7 mouse cellular contexts compared by ENCODE assay signal in genomic region chr3:137864124-137864987, GRCm38 (mm10). TPM values are rescaled to one million over a fixed set of nuclear protein-coding genes. Genes with fewer than 3 reads are reported as not detected.
DNase-seq lines count a peak whose midpoint lies in the region; ATAC-seq lines count a peak whose summit lies in the region.

Gene H2afz (plus strand): TSS chr3:137864487.

- H3K36me3 ChIP-seq in embryonic facial prominence, embryonic 10.5 days (replicated peaks): peaks cover 12% of the 10 kb centered on the region
- H3K36me3 ChIP-seq in limb, embryonic 10.5 days: peaks cover 16% of the 10 kb centered on the region
- peaks cover 3% of the 10 kb centered on the region; the same call in 1 of the 2 replicates for H3K36me3 ChIP-seq in midbrain, embryonic 13.5 days

- 3% methylated on average over 108 of the region's 115 CpGs for WGBS in embryonic facial prominence, embryonic 10.5 days
- WGBS in limb, embryonic 10.5 days: 0% methylated on average over 94 of the region's 115 CpGs
- WGBS in midbrain, embryonic 13.5 days: under 1% methylated on average over 65 of the region's 115 CpGs

- H3K9me3 ChIP-seq in embryonic facial prominence, embryonic 10.5 days: no peaks in the 10 kb centered on the region
- H3K9me3 ChIP-seq in limb, embryonic 10.5 days (replicated peaks): no peaks in the 10 kb centered on the region
- no peaks in the 10 kb centered on the region for H3K9me3 ChIP-seq in midbrain, embryonic 13.5 days

- peak within 1 kb of the TSS; percentile 93 for H3K9ac ChIP-seq in midbrain, embryonic 13.5 days (replicated peaks)

- peak within 1 kb of the TSS; percentile 89 for H3K4me3 ChIP-seq in embryonic facial prominence, embryonic 10.5 days
- peak within 1 kb of the TSS; percentile 87 for H3K4me3 ChIP-seq in limb, embryonic 10.5 days
- H3K4me3 ChIP-seq in midbrain, embryonic 13.5 days (replicated peaks): peak within 1 kb of the TSS; percentile 86

- peaks cover 22% of the 10 kb centered on the region for H3K4me1 ChIP-seq in embryonic facial prominence, embryonic 10.5 days
- peaks cover 28% of the 10 kb centered on the region for H3K4me1 ChIP-seq in limb, embryonic 10.5 days
- H3K4me1 ChIP-seq in midbrain, embryonic 13.5 days (replicated peaks): peaks cover 29% of the 10 kb centered on the region

- peak within 1 kb of the TSS; percentile 99 for H3K27ac ChIP-seq in embryonic facial prominence, embryonic 10.5 days (replicated peaks)
- H3K27ac ChIP-seq in limb, embryonic 10.5 days: peak within 1 kb of the TSS; percentile 99
- H3K27ac ChIP-seq in midbrain, embryonic 13.5 days: peak within 1 kb of the TSS; percentile 98

- no peaks in the 10 kb centered on the region for H3K27me3 ChIP-seq in embryonic facial prominence, embryonic 10.5 days (replicated peaks; ENCODE audit: low read depth, poor library complexity, severe bottlenecking)
- H3K27me3 ChIP-seq in limb, embryonic 10.5 days (ENCODE audit: low read depth, poor library complexity, severe bottlenecking): no peaks in the 10 kb centered on the region
- H3K27me3 ChIP-seq in midbrain, embryonic 13.5 days: no peaks in the 10 kb centered on the region

- peak; percentile 99 for DNase-seq in adrenal gland, postnatal 10 days
- DNase-seq in embryonic facial prominence, embryonic 10.5 days (ENCODE audit: low spot score): peak; percentile 99
- DNase-seq in kidney, adult 11 months: peak; percentile 97
- peak; percentile 97 for DNase-seq in limb, embryonic 10.5 days (ENCODE audit: low spot score)
- DNase-seq in spleen, adult 12 weeks (ENCODE audit: low spot score): peak; percentile 96

- peak within 1 kb of the TSS; percentile 64 for H3K4me2 ChIP-seq in midbrain, embryonic 13.5 days (replicated peaks)

- peak; percentile 70 for ATAC-seq in granulocyte monocyte progenitor cell, adult 5-6 weeks (replicated peaks; ENCODE audit: poor library complexity, severe bottlenecking)
- ATAC-seq in midbrain, embryonic 13.5 days: peak; percentile 95

RNA-seq across cellular contexts. Expression of gene H2afz, which starts in this region (rescaled TPM):
- 100 to 1,000 TPM; 246 to 278 TPM for total RNA-seq in adrenal gland, postnatal 10 days (2021)
- polyA plus RNA-seq in embryonic facial prominence, embryonic 10.5 days (2016; fragmentation: Nextera tagmentation; extraction: Ambion mirVana): 3,248 and 3,273 TPM in 2 replicates
- 1,151 and 1,351 TPM in 2 replicates for total RNA-seq in granulocyte monocyte progenitor cell, adult 5-6 weeks (2014; fragmentation: Nextera tagmentation)
- 1,517 and 1,875 TPM in 2 replicates for total RNA-seq in granulocyte monocyte progenitor cell, adult 5-6 weeks (2017)
- 3,221 and 3,431 TPM in 2 replicates for polyA plus RNA-seq in limb, embryonic 10.5 days (2016; fragmentation: Nextera tagmentation; extraction: Ambion mirVana)
- 1,499 and 1,592 TPM in 2 replicates for polyA plus RNA-seq in midbrain, embryonic 13.5 days (2015; fragmentation: Nextera tagmentation; extraction: Ambion mirVana)

Comparison
In these comparisons a context has a peak if more than half of its experiments do, and no peak if none do; other contexts are left out.
1. Peak in every context shown above with its lines: DNase-seq, ATAC-seq, H3K4me3 ChIP-seq and H3K27ac ChIP-seq.
2. RNA of gene H2afz (total RNA-seq): 1,151 to 1,875 TPM in granulocyte monocyte progenitor cell, adult 5-6 weeks; 246 to 278 TPM in adrenal gland, postnatal 10 days; every median in the first group is over 4 times any median in the second.